Mouse (Mus musculus) adrenal gland, adult (tissue): ENCODE results near the gene Ccdc6.

Experiments
- DNase-seq, 2 experiments: peaks; one replicate each; pipeline ENCODE4 v3.0.0; 2022 to 2023; ENCODE audit warnings: low spot score in 1 of 2; ENCODE audit not compliant: inconsistent age in 2 of 2

Gene Ccdc6

DNA sequence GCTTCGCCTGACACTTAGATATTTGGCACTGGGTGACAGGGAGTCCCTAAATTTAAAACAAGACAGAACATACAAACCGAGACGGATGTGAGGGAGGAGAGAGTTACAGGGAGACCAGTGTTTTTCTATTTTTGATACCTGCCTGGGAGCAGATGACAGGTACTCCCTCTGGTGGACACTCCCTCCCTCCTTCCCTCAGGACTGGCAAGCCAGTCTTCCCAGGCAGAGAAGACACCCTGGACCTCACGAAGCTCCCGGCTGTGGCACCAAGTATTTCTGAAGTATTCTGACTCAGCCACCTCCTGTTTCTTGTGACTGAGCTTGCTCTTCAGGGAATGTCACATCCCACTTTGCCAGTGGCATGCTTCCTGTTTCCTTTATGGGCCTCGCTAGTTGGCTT, 69.0 kb downstream of the Ccdc6 start:
- no peak for DNase-seq

DNA sequence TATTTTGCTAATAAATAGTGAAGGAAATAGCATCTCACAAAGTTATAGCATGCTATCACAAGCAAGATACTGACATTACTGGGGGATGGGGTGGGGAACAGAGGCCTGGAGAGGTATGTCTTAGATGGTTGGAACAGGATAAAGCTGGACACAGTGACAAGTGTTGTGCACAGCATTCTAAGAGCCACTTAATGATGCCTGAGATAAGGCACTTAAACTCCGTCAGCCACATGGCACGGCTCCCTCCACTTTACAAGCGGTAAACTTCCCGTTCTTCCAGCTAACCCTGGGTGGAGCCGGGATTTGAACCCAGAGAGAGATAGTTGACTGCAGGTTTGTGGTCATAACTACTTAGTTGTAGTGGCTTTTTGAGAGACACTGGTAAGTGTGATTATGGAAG, 69.5 kb downstream of the Ccdc6 start:
- no peak for DNase-seq

DNA sequence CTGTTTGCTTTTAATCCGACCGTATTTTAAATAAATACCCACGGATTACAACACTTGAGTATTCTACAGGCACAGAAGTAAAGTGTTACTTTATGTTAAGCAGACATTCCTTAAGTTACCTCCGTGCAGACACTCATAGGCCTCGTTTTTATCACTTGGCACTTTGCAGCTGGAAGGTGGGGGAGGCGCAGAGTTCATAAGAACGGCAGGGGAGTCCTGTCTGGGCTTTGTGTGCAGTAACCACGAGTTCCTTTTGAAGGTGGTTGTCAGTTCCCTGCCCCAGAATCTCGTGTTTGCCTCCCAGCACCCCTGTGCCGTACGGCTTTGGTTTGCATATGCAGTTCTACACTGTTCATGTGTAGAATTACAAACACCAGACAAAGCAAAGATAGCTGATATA, 70.7 kb downstream of the Ccdc6 start:
- DNase-seq, result no peak

DNA sequence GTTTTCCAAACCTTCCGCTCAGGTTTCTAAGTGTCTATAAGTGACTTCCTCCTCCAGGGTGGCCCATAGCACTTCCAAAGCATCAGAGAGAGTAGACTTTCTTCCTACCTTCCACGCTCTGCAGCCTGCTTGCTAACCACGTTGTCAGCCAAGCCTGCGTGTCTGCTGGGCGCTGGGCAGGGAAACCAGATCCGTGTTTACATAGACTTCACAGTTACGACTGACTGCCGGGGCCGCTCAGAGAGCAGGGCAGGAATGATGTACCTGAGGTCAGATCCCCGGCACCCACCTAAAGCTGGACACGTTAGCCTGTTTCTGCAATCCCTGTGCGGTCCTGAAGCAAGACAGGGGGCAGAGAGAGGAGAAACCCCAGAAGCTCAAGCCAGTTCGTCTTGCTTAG, 71.5 kb downstream of the Ccdc6 start:
- DNase-seq, result no peak

DNA sequence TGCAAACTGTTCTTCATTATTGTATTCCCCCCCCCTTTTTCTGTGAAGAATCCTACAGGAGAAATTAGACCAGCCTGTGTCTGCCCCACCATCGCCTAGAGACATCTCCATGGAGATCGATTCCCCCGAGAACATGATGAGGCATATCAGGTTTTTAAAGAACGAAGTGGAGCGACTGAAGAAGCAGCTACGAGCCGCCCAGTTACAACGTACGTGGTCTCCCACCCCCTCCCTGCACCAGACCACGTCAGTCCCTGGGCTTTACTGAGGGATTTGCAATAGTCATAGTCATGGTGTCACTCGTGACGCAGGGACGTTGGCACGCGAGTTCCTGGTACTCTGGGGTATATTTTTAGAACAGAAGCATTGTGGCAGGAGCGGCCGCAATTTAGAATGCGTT, 72.1 kb downstream of the Ccdc6 start:
- DNase-seq, result no peak

DNA sequence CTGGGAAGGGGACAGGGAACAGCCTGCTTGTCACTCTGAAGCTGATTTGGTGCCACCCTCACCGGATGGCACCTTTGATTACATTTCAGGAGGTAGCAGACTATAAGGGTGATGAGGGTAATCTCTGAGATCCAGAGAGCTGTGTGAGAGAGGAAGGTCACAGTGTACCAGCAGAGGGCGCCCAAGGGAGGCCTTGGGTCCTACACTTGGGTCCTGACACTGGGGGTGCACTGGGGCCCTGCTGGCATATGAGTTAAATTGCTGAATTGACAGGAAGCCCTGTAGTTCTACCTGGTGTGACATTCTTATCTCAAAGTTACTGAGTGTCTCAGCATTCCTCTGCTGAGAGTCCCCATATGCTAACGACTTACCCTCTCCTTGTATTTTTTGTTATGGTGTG, 76.4 kb downstream of the Ccdc6 start:
- peak; percentile 43 to 83 for DNase-seq

DNA sequence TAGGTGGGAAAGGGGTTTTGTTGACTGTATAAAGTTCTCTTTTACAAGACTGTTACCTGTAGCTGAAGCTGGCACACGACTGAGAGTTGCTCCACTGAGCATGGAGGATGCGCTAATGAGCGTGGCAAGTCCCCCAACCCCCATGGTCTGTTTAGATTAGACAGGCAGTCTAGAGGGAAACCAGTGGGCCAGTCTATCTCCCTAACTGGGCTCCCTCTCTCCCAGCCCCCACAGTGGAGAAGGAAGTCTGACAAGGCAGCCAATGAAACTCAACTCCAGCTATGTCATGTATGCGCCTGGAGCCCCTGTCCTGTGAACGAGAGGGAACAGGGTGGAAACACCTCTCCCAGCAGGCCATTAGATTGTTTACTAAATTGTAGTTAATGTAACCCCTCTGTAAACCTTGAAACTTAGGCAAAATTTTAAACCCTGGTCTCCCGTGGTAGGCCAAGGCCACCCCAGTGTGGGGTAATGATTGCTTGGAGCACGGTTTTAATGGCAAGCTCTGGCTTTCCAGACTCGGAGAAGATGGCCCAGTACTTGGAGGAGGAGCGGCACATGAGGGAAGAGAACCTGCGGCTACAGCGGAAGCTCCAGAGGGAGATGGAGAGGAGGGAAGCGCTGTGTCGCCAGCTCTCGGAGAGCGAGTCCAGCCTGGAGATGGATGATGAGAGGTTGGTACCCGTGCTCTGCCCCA, 77.7 kb downstream of the Ccdc6 start:
- DNase-seq, result no peak

DNA sequence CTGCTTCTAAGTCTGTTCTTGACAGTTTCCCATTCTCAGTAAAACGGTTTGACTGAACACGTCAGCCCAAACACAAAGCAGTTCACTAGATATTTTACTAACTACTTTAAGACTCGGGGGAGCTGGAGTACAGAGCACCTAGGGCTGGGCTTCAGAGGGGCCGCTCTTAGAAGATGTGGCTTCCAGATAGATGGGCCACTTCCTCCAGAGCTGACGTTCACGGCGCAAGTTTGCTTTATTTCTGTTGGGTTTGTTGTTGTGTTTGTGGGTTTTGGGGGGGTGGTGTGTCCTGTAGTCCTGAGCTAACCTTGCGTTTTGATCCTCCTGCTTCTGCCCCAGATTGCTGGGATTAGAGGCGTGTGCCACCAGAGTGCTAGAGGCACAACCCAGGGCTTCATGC, 83.8 kb downstream of the Ccdc6 start:
- no peak for DNase-seq

DNA sequence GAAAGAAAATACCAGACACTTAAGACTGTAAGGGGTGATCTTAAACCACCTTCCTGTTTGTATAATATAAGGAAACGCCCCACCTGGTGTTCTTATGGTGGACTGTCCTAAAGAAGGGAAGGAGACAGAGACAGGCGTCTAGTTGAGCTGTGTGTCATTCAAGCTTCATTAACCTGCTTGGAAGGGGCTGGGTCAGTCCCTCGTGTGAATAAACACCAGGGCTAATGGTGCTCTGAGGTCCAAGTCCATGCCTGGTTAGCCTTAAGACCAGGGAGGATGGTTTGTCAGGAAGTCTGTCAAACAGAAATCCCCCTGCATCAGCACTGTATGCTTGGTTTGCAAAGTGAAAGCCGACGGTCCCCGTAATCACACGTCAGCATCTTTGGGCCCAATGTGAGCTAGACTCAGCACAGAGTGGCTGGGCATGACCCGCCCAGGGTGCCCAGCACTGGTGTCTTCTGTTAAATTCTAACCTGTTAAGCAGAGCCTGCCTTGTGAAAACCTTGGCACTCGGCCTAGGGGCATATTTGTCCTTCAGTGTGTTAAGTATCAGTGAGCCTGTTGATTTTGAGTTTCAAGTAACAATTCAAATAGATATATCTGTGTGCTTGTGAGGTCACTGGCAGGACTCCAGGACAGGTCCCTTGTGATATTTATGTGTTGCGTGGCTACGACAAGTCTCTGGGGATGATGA, 84.5 kb downstream of the Ccdc6 start:
- DNase-seq, result peak in 1 of 2 experiments; percentile 61

DNA sequence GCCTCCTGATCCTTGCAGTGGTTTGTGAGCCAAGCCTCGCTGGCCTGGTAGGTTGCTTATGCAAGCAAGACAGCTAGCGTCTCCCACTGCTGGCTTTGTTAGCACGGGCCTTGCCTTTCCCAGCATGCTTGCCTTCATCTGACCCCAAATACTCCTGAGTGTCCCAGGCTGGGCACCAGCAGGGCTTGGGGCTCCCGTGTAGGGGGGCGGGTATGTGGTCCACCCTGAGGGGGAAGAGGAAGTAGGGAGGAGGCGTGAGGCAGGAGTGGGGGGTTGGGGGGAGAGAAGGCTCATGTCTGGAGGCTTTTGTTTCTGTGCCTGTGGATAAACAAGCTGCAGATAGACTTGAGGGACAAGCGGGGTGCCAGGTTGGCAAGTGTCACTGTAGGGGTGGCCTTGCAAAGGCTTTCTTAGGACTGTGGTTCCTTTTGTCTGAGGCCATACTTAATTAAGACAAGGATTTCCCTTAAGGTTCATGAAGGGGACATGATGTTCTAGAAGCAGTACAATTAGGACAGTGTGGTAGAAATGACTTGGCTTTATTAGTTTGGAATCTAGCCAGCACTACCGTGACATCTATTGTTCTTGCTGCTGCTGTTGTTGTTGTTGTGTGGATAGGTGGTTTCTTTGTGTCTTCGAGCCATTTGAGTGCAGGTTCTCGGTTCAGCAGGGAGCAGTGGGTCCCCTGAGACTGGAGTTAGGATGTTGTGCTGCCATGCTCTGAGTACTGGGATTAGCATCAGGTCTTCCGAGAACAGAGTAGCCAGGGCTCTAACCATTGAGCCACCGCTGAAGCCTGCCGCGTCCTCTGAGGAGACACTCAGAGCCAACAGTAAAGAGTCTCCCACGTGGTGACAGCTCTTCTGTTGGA, 86.5 kb downstream of the Ccdc6 start:
- DNase-seq, result peak in 1 of 2 experiments; percentile 25

DNA sequence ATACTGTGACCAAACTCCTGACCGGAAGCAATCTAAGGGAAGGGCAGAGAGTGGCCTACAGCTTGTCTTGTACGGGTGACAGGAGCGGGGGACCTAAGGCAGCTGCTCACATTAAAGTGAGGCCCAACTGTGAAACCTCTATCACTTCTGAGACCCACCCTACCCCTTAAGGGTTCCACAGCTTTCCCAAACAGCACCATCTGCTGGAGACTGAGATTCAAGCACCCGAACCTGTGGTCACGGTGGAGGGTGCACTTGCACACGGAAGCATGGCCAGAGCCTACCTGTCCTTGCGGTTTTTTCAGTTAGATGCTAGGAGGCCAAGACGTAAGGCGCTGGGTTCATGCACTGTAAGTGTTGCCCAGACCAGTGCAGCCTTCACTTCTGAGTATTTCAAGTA, 89.2 kb downstream of the Ccdc6 start:
- DNase-seq, result peak in 1 of 2 experiments; percentile 65

DNA sequence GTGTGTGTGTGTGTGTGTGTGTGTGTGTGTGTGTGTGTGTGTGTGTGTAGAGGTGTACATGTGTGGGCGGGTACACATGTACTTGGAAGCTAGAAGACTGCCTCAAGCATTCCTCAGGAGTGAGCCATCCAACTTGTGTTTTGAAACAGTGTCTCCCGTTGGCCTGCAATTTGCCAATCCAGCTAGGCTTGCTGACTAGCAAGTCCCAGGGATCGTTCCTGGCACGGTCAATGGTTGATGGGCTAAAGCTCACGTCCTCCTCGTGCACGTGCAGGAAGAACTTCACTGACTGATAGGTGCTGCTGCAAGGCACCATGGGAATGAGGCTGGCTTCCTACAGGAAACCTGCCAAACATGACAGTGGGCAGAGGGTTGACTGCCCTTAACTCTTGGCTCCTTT, 89.7 kb downstream of the Ccdc6 start:
- no peak for DNase-seq

DNA sequence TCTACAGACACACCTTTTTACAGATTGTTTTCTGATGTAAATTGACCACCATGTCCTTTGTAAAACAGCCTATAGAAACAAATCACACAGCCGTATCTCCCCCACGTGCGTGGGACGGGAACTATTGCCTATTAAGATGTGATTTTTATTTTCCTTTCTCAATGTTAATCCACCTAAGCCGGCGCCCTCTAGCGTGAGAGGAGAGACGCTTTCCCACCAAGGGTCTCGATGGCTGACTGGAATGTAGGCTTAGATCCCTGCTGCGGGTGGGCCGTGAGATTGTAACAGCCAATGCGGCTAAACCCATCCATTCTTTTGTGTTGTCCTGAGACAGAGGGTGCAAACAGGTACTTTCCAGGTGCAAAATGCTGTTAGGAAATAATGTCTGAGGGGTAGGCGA, 92.9 kb downstream of the Ccdc6 start:
- no peak for DNase-seq

DNA sequence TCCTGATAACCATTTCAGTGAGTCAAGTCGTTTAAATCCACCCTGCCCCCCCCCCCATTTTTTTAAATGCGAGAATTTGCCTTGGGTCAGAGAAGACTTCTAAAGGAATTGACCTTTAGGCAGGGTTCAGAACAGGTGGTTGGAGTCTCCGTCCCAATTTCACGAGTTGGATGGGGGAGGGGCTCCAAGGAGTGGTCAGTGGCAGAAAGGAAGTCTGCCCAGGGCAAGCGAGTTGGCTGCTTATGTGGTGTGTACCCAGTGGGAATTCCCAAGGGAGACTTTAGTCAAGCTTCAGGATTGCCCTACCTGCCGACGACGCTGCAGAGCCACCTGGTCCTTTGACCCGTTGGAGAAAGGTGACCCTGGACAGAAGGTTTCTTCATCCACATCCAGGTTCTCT, 97.4 kb downstream of the Ccdc6 start:
- DNase-seq, result no peak

DNA sequence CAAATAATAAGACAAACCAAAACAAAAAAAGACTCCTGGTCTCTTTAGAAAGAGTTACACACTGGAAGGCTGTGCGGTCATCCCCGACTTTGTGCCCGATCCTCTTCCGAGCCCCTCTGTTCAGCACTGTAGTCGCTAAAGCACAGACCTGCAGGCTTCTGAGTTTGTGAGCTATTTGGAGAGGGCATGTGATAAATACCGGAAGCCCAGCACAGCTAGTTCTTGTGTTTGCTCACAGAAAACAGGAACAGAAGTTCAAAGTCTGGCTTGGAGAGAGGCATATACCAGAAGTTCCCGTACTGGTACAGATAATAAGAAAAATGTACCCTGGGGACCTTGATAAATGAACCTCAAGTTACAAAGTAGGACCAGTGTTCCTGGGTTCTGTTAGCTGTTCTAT, 98.4 kb downstream of the Ccdc6 start:
- no peak for DNase-seq

DNA sequence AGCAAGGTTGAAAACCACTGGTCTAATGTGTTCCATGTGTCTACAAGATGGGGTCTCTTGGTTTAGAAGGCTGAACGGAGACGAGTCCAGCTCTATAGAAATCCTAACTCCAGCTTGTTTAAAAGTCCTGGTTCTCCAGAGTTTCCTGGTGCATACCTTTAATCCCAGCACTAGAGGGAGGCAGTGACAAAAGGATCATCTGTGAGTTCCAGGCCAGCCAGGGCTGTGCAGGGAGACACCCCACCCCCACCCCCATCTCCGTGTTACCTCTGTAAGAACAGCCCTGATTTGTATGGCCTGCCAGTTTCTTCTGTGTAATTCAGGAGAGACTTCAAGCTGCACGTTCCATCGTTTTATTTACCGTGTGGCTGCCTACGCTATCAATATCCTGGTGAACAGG, 98.9 kb downstream of the Ccdc6 start:
- DNase-seq, result peak in 1 of 2 experiments; percentile 62

DNA sequence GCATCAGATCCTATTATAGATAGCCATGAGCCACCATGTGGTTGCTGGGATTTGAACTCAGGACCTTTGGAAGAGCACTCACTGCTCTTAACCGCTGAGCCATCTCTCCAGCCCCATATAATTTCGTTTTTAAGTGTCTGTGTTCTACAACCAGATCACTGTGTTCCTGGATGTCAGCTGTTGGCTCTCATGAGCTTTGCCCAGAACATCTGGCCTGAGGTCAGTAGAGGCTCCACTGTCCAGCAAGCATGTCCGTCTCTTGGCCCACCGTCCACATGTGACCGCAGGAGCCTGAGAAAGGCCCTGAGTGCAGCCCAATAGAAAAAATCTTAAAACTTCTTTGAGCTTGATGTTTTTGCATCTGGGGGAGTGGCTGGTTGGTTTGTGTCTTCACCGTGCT, 99.7 kb downstream of the Ccdc6 start:
- no peak for DNase-seq

DNA sequence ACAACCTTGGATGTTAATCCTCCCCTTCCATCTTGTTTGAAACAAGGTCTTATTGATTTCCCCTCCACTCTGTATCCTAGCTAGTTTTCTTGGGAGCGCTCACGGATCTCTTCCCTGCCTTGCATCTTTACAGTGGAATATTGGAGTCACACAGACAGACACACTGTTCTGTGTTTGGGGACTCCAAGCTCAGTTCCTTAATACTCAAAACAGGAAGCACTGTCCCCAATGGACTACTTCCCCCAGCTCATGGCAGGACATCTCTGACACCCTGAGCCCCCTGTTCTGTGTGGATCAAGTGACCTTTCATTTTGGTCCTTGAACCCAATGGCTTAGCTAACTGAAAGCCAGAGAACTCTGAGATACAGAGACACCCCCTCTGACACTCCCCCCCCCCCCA, 100.7 kb downstream of the Ccdc6 start:
- DNase-seq, result no peak

DNA sequence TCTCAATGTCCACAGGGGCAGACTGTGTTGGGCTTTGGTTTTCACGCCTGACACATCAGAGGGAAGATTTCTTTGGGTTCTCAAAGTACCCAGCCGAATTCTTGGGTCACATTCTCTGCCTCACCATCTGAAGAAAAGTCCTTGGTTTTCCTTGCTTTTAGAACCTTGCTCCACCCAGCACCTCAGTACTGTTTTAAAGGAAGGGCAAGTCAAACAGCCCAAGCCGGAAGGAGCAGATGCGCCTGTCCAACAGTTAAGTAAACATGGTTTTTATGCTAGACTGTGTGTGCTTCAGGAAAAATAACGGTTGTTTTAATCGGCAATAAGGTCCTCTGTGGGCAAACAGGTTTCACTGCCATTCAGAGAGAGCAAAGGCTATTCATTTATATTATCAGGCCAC, 101.1 kb downstream of the Ccdc6 start:
- DNase-seq, result no peak

DNA sequence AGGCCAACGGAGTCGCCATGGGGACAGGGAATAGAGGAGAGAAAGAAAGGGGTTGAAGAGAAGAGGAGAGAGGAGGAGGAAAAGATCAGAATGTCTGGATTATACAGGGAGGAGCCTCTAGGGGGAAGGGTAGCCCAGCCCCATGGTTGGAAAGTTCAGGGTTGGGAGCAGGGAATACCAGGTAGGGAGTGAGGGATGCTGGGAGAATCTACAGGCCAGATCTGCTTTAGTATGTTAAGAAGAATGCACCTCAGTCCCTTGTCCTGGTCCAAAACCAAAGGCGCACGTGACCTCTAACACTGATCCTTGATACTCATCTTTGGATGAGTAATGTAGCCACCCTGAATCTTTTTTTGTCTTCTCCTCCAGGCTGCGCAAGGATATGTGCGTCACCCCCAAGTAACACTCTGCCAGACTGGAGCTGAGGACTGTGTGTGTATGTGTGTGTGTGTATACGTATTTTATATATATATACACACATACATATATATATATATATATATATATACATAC, 102.1 kb downstream of the Ccdc6 start:
- DNase-seq, result peak in 1 of 2 experiments; percentile 76

DNA sequence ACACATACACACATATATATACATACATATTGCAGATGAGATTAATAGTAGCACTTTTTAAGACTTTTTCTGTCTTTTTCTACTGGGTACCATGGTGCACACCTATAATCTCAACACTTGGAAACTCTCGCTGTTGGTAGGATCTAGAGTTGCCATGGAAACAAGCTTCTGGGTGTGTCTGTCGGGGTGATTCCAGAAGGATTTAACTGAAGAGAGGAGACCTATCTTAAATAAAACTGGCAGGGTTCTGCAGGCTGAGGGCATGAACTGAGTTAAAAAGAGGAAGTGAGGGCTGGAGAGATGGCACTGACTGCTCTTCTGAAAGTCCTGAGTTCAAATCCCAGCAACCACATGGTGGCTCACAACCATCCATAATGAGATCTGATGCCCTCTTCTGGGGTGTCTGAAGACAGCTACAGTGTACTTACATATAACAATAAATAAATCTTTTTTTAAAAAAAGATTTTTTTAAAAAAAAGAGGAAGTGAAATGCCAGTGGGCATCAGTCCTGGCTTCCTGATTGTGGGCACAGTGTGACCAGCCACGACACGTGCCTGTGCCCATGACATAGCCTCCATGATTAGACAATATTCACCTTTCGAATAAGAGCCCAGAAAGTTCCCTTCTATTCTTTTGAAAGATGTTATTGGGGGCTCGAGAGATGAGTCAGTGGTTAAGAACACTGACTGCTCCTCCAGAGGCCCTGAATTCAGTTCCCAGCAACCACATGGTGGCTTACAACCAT, 102.7 kb downstream of the Ccdc6 start:
- no peak for DNase-seq
